Mouse (Mus musculus): ENCODE data around the gene Ubn2. TPM values are rescaled to one million over a fixed set of nuclear protein-coding genes. Genes with fewer than 3 reads are reported as not detected.

The Ubn2 gene
- polyA plus RNA-seq, 1 experiment from 2014 or later, result 12.4 TPM

DNA sequence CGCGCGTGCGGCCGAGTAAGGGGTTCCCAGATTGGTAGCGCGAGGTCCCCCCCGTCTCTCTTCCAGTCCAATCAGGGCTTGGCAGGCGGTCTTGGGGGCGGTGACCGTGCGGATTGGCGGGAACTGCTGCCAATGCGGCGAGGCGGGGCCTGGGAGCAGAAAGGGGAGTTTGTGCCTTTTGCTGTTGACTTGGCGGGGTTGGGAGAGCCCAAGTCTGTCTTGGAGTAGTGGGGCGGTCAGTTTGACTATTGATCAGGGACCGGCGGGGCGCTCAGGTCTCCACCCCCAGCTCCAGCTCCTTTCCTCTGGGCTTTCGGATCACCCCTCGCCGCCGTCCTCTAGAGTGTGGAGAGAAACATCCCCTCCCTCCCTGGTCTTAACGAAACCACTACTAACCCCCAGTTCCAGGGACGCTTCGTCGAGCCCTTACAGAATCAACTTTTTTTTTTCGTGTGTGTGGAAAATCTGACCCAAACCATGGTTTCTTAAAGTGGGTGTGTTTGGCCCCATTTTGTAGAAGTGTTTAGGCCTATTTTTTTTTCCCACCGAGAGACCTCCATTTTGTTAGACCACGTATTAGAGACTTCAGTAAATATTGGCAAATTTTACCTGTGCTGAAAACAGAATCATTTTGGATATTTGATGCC, 118.4 kb downstream of the Ubn2 start:
- H3K4me1 ChIP-seq (ENCODE audit: control insufficient read depth, insufficient read depth, low read length), result no peaks in the 10 kb centered on the region
- peak overlapping the region; percentile 90 for H3K9ac ChIP-seq (replicated peaks; ENCODE audit: low read length)
- peaks cover 3% of the 10 kb centered on the region; the same call in 1 of the 2 replicates for H3K36me3 ChIP-seq (replicated peaks; ENCODE audit: control insufficient read depth, insufficient read depth, low read depth, low read length)
- DNase-seq (ENCODE audit: low spot score) (peak; percentile 97), ATAC-seq (replicated peaks; ENCODE audit: insufficient number of reproducible peaks, low FRiP score, low TSS enrichment, low read depth) (peak; percentile 95)
- H3K27me3 ChIP-seq (ENCODE audit: control insufficient read depth, insufficient read depth, low read length), result no peaks in the 10 kb centered on the region
- 0% methylated on average over 31 of the region's 32 CpGs for WGBS
- peak overlapping the region; percentile 76 for H3K4me3 ChIP-seq (ENCODE audit: low read depth, low read length)
- peak overlapping the region; percentile 97 for H3K27ac ChIP-seq (replicated peaks; ENCODE audit: low read depth, low read length)
- peak overlapping the region; percentile 47 for H3K4me2 ChIP-seq (ENCODE audit: low read depth, low read length)
- no peaks in the 10 kb centered on the region for H3K9me3 ChIP-seq (replicated peaks; ENCODE audit: control insufficient read depth, low read length)

DNA sequence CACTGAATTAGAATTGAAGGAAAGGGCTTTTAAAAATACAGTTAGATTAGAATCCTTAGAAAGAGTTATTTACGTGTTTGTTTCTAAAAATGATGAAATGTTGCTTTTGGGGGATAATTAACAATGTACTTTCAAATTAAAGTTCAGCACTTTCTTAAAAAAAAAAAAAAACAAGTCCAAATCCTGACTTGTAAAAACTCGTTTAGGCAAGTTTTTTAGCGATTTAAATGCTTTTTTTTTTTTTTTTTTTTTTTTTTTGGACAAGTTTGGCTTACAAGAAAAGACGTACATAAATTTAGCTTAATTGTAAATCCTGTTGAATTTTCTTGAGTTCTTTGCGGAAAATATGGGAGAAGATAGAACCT, 118.9 kb downstream of the Ubn2 start:
- ATAC-seq (replicated peaks; ENCODE audit: insufficient number of reproducible peaks, low FRiP score, low TSS enrichment, low read depth) (no peak), DNase-seq (ENCODE audit: low spot score) (no peak)
- peaks cover 3% of the 10 kb centered on the region; the same call in 1 of the 2 replicates for H3K36me3 ChIP-seq (replicated peaks; ENCODE audit: control insufficient read depth, insufficient read depth, low read depth, low read length)
- H3K9me3 ChIP-seq (replicated peaks; ENCODE audit: control insufficient read depth, low read length), result no peaks in the 10 kb centered on the region
- no peak overlapping the region for H3K9ac ChIP-seq (replicated peaks; ENCODE audit: low read length)
- H3K4me1 ChIP-seq (ENCODE audit: control insufficient read depth, insufficient read depth, low read length), result no peaks in the 10 kb centered on the region
- 25% methylated on average over 5 of the region's 5 CpGs for WGBS
- H3K27me3 ChIP-seq (ENCODE audit: control insufficient read depth, insufficient read depth, low read length), result no peaks in the 10 kb centered on the region
- H3K4me2 ChIP-seq (ENCODE audit: low read depth, low read length), result peak overlapping the region; percentile 47
- no peak overlapping the region for H3K27ac ChIP-seq (replicated peaks; ENCODE audit: low read depth, low read length)
- H3K4me3 ChIP-seq (ENCODE audit: low read depth, low read length), result peak overlapping the region; percentile 76

Small RNAs within 50 kb of the gene (microRNA-seq; reads per million reads assigned to microRNA genes)
- not detected for gene Mir7670 (ENCODE audit: borderline number of aligned reads)

Other genes starting within 250 kb of the Ubn2 start
- gene D630045J12Rik, start 179.9 kb upstream of the Ubn2 start, polyA plus RNA-seq (2014; fragmentation: Nextera tagmentation; extraction: Ambion mirVana), result 8.8 and 10.2 TPM in 2 replicates
- gene Zc3hav1l, start 134.7 kb upstream of the Ubn2 start, polyA plus RNA-seq (2014; fragmentation: Nextera tagmentation; extraction: Ambion mirVana), result 16.3 and 19.4 TPM in 2 replicates
- gene Zc3hav1, start 79.3 kb upstream of the Ubn2 start, polyA plus RNA-seq (2014; fragmentation: Nextera tagmentation; extraction: Ambion mirVana), result 1.6 and 1.8 TPM in 2 replicates
- gene Ttc26, start 52.5 kb upstream of the Ubn2 start, polyA plus RNA-seq (2014; fragmentation: Nextera tagmentation; extraction: Ambion mirVana), result 10.4 and 11.8 TPM in 2 replicates
- 90.1 and 105 TPM in 2 replicates for gene Fmc1, start 99.6 kb downstream of the Ubn2 start, polyA plus RNA-seq (2014; fragmentation: Nextera tagmentation; extraction: Ambion mirVana)
- 35.7 and 36.3 TPM in 2 replicates for gene Luc7l2, start 117.4 kb downstream of the Ubn2 start, polyA plus RNA-seq (2014; fragmentation: Nextera tagmentation; extraction: Ambion mirVana)
- gene Klrg2, start 203.3 kb downstream of the Ubn2 start, polyA plus RNA-seq (2014; fragmentation: Nextera tagmentation; extraction: Ambion mirVana), result 0.08 and 0.21 TPM in 2 replicates
- 2.3 and 3.1 TPM in 2 replicates for gene Clec2l, start 229.1 kb downstream of the Ubn2 start, polyA plus RNA-seq (2014; fragmentation: Nextera tagmentation; extraction: Ambion mirVana)

Data from embryonic facial prominence, embryonic 11.5 days (tissue).